Mouse (Mus musculus) urinary bladder, postnatal 14 days (tissue): ENCODE measurements around the gene Rnf144b.

ENCODE experiments used
- DNase-seq: peaks from one replicate; pipeline ENCODE4 v3.0.0; 2021; ENCODE audit warnings: low spot score

The Rnf144b gene

DNA sequence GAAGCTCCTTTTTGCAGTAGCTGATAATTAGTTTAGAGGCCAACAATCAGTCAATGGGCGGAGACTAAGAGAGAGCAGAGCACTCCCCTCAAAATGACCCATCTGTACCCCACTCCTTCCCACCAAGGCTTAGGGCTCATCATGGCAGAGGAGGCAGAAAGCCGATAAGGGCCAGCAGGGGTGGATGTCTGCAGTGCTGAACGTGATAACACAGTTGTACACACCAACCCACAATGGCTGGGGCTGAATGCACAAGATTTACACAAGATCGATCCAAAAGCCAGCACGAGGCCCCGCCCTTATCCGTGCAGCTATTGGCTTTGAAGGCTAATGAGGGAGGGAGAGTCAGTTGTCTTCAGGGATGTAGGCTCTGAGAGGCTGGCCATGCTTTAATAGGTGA lies 58.3 kb downstream of the Rnf144b start:
- DNase-seq: no peak

DNA sequence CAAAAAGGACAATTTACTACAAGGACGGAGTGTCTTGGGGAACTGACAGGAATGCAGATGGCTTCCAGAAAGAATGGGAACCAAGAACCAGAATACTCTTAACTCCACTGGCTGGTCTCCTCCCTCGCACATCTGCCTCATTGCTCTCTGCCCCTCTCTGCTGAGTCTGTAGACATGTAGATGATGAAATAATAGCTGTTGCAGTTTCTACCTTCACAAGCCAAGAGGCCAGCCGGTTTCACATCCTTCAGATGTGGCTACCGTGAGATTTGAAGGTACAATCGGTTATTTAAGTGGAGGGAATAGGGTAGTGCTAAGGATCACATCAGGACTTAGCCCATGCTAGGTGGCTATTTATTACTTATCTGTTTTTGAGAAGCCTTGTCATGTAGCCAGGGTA lies 59.9 kb downstream of the Rnf144b start:
- DNase-seq: no peak

DNA sequence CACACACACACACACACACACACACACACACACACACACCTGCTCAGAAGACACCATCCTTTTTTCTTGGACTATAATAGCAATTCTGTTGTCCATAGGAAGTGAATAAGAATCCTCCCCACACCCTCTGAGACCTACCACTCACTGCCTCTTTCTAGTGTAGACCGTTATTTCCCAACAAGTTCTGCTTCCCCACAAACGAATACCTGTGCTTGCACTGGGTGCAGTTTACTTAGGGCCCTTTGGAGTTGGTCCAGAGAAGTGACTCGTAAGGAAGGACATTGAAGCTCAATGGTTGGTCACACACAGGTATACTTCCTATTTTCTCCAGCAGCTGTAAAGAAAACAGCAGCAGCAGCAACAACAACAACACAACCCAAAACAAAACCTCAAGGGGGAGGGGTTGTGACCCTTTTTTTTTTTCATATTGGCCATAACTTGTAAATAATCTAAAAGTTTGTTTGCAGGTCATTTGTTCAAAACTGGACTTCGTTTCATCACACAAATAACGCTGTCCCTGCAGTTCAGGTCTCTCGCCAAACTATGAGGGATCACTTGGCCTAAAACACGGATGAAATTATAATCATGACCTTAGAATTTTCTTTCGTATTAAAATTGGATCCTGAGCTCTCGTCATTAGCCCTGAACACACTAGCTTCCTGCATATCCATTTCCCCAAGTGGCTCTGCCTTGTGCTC lies 60.7 kb downstream of the Rnf144b start:
- no peak for DNase-seq

DNA sequence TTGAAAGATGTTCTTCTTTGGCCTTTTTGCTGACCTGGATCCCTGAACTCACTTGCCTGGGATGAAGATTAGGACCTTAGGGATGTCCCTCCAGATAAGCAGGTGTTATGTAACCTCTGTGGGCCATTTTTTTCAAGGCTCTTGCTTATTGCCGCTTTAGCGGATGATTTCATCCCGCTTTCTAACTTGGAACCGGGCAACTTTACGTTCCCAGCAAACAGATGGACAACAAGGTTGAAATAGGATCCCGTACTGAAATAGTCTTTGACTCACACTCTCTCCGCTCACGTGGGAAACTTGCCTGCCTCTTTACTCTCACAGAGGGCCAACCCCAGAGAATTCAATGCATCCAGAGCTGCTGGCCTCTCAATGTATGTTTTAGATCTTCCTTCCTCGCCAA lies 61.3 kb downstream of the Rnf144b start:
- no peak for DNase-seq

DNA sequence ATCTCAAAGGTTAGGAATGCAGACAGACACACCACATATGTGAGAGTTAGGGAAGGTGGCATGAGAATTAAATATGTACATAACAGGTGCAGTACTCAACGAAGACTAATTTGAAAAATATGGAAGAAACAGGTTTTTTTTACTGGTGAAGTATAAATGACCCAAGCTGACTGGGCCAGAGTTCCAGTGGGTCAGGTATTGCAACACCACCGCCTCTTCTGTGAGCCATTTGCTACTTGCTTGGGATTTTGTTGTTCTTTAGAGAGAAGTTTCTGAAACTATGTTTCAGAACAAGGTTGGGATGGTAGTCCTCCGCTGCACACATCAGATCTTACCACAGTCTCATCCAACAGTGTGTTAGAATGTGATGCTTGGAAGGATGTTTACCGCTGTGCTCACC lies 65.4 kb downstream of the Rnf144b start:
- no peak for DNase-seq

DNA sequence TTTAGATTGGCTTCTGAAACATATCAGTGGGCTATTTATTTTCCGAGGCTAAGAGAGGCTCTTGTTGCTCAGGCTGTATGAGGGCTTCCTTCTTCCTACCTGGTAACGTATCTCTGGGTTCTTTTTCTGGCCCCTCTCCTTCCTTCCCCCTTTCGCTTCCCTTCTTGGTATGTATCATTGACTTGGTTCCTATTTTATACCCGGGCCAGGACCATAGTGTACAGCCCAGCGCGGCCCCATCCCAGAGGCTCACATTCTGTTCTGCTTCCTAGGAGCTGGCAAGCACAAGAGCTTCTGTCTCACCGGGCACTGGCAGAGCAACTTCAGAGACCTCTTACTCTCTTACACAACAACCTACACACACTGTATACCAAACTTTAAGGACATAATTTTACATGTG lies 67.5 kb downstream of the Rnf144b start:
- no peak for DNase-seq

DNA sequence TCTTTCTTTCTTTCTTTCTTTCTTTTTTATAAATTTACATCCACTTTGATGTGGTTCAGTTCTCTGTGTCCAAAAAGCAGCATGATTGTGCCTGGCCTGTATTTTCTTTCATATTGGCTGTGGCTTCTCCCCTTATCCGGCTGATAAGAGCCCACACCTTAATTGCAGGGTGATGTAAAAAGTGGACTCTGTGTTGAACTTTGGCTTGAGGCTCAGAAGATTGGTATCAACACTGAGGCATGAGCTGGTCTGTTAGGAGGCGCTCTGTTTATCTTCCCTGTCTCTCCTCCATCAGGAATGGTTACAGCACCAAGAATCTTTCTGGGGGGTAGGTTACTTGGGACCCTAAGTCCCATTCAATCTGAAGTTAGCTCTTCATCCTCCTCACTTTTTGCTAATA lies 69.7 kb downstream of the Rnf144b start:
- no peak for DNase-seq

DNA sequence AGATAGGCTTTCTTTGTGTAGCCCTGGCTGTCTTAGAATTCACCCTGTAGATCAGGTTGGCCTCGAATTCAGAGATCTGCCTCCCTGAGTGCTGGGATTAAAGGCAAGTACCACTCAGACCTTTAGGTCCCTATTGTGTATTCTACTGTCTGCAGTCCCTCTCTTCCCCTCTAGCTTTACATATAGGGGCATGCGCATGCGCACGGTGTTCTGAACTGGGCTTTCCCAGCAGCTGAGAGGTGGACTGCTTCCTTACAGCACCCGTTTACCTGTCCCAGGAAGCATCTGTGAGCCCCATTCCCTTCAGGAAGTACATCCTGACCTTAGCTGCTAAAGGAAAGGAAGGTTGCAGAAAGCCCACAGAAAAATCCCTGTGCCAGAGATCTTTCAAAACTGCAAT lies 70.3 kb downstream of the Rnf144b start:
- DNase-seq: no peak

DNA sequence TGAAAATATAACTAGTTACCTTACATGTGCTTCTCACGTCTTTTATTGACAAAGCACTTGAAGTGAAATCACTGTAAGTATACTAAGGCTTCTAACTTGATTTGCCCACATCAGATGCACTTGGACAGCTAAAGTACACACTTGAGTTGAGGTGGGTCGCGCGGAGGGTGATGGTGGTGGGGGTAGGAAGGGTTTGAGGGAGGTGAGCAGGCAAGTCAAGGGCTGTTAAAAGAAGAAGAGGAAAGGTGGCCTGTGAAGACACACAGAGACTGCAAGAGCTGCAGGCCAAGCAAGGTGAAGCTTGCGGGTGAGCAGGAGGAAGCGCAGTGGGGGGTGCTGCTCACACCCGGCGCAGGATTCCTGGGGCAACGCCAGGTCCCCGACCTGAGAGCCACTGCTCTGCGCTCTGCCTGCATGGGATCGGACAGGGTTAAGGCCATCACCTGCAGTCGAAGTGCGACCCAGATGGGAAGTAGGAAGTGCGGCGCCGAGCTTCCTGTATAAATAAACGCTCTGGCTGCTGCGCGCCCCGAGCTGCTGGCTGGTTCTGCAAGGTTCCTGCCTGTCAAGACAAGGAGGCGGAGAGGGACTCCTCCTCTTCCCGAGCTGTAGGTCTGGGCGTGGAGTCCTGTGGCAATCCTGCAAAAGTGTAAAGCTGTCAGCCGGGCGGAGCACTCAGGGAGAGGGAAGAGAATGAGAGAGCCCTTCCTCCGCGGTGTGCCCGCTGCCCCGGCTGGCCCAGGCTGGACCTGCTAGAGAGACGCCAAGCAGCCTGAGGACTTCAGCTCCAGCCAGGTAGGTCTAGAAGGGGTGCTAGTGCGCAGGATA lies 71.1 kb downstream of the Rnf144b start:
- DNase-seq: peak; percentile 87

DNA sequence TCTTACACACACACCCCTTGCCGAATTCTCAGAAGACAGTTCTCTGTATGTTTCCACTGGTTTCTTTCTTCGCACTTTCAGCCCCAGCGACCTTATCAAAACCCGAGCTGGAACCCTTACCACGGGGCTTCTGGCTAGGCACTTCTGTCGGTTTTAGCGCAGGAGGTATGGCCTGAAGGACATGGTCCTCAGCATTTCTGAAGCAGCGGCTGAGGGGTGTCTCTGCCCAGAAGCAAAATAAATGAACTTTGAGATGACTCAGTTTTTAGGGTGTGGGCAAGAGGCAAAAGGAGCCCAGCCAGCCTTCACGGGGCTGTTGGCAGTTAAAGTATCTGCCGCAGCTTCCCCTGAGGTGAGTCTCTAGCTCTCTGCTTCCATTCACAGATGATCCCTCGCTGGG lies 72.2 kb downstream of the Rnf144b start:
- DNase-seq: peak; percentile 31

DNA sequence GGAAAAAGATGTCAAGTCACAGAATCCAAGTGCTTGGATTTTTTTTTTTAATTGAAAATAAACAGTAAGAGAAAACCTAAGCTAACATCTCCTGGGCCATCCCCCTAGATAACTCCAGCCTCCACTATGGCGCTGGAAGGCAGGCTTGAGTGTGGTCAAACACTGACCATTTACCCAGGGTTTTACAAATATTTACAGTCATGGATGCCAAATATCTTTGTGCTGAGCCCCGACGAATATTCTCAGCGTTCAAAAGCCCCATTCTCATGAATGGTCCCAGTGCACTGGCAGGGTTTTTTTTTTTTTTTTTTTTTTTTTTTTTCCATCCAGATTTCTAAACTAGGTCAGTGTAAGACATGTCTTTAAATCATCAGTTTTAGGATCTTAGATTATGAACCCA lies 73.0 kb downstream of the Rnf144b start:
- DNase-seq: no peak

DNA sequence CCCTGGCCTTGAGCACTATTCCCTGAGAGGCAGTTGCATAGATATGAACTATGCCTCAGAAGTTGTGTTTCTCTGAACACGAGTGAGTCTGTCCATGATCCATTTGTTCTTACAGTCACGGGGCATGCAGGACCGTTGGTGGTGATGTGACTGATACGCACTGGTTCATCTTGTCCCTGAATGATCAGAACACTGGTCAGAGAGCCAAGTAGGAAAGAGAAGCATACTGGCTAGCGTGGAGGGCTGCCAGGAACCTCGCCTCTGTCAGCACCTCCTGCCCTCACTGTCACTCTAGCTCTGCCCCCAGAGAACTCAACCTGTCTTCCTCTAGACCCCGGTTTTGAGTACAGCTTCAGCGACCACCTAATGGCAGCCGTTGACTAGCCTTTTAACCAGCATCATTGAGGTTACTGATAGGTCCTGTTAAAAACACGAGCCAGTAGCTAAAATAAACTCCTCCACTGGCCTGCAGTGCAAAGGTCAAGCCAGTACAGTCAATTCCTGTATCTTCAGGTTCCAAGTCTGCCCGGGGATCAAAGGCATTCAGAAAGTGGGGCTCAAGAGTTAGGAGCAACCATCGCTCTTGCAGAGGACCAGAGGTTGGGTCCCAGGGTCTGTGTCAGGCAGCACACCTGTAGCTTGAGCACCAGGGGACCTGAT lies 77.7 kb downstream of the Rnf144b start:
- no peak for DNase-seq

DNA sequence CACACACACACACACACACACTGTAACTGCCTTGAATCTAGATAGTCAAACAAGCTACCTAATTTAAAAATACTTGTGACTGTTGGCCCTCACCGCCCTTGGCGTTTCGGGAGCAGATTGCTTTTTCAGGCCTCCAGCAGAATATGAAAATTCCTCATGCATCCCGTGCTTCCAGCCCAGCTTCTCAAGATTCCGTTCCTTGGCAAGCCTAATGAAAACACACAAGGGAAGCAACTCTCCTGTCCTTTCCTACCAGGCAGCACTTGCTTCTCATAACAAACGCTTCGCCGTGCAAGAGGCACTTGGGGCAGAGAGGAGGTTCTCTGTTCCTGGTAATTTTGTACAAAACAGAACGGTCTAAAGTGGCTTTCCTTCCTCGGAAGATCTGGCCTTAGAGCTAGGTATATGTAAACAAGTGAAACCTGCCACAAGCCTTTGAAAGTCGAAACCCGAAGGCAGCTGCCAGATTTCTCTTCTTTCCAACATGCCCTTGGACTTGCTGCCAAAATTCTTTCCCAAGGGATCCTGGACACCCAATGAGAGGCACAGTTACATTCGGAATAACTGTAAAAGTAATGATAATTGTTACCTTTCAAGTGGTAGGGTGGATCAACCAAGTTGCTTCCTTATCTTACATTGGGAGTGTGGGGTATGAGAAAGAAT lies 79.6 kb downstream of the Rnf144b start:
- DNase-seq: no peak

DNA sequence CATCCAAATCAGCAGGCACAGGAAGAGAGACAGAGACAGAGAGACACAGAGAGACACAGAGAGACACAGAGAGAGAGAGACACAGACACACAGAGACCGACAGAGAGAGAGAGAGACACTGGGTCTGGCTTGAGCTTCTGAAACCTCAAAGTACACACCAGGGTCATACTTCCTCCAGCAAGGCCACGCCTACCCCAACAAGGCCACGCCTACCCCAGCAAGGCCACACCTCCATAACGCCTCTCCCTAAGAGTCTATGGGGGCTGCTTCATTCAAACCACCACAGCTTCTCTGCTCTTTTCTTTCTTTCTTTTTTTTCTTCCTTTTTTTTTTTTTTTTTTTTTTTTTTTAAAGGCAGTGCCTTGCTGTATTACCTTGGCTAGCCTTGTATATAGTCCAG lies 88.0 kb downstream of the Rnf144b start:
- DNase-seq: no peak

DNA sequence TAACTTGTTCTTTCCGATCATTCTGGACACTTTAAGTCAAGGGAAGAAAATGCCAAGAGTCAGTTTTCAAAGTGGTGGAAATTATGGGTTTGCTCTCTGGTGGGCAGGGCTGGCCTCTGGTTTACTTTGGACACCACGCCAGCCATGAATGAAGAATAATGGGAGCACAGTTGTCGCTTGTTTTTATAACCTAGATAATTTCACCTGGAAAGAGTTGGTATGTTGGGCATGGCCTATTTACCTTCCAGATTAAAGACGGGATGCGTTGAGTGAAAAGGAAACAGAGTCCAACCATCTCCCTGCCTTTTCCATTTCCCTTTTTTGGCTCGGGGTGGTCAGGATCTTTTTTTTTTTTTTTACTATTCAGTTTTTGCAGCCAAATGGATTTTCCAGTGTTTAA lies 88.5 kb downstream of the Rnf144b start:
- DNase-seq: no peak

DNA sequence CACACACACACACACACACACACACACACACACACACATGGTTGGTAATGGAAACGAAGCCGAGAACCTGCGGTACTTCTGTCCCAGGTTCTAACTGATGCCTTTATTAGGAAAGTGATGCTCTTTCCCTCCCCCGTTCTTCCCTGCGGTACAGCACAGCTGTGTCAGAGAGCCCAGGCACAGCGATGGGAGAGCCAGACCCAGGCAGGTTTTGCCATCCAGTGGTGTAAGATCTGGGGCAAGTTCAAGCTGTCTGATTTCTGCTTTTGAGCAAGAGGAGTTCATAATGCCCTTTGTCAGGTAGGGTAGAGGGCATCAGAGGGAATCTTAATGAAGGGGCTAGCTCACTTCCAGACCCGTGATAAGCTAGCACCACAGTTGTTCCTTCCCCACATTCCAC lies 89.1 kb downstream of the Rnf144b start:
- no peak for DNase-seq

DNA sequence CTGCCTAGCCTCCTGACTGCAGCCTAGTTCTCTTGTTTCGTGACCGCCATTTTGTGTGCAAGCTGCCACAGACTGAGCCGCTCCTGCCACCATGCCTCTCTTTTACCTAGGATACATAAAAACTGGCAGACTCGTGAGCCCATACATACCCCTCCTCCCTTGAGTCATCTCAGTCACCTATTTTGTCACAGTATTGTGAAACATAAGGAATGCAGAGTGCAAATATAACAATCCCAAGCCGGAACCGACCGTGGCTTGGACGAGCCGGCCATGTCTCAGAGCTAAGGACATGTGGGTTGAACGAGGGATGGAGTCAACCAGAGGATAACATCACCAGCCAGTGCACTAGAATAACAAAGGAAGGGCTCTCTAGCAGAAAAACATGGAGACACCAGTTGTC lies 91.4 kb downstream of the Rnf144b start:
- no peak for DNase-seq

DNA sequence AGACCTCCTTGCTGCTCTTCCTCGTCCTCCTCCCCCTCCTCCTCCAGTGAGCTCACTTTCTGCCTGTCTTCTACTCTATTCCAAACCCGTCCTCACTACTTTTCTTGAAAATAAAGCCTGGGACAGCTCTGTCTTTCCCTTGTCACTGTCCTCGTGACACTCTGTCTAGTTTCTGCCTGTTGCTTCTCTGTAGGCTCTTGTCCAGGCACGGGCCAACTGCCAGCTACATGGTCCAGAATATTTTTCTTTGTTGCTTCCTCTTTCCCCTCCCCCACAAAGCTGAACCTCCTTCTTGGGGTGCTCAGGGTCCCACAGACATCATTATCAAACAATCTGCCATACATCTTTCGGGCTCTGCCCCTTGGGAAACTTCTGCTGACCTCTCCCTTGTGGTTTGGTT lies 92.4 kb downstream of the Rnf144b start:
- peak; percentile 58 for DNase-seq

DNA sequence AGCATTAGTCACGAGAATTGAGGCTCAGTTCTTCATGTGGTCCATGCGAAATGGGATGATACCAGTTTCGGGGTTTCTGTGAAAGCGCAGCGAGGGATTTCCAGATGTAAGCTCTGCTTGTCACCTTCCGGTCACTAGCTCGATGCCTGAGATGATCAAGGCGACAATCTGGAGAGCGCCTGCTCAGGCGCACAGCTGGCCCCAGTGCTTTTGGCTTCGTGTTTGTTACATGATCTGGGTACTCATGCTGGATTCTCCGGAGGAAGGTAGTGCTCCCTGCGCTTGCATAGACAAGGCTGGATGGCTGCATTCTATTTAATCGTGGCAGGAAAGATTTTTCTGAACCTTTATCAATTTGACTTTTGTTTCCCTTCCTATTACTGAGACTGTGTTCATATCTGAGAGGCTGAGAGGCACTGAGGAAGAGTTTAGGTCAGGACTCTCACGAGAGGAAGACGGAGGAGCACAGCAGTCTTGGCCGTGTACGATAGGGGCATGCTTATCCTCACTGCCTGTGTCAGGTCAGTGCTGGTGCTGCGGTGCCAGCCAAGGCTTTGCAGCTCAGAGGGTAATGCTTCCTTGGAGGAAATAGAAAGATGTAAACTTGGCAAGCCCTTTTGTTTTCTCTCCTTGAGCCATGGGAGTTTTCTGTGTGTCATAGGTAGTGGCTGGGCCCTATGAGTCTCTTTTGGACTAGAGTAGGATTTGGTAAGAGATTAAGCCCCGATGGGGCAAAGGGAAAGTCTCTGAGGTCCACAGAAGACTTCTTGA lies 93.5 kb downstream of the Rnf144b start:
- no peak for DNase-seq

DNA sequence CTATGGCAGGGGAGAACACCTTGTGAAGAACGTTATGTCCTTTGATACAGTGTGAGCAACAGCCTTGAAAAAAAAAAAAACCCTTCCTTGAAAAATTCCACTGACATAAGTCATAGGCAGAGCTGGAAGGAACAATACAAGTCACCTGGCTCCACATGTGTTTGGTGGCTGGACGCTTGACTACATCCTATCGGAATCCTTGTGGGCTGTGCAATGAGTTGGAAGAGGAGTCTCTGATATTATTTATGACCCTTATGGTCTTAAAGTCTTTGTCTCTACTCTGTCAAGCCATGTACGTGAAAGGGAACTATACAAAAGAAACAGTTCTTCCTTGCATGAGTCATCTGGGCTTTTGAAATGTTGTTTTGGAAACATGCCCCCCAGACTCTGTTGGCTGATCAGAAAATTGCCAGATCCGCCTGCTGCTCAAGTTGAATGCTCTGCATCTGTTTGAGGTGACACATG lies 94.7 kb downstream of the Rnf144b start:
- DNase-seq: no peak

DNA sequence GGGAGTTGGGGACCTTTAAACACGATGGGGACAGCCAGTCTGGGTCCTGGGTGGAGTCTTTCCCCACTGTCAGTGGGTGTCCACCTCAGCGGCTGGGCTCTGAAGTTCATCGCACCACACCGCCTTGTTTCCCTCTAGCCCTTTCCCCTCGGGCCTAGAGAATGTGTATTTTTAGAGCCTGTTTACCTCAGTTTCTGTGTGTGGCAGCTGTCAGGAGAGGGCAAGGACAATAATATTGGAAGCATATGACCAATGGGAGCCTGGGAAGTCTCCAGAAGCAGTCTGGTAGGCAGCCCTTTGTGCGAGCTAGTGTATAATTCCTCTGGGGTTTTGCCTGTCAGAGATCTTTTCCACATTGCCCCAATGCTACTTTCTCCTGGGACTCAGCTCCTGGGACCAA lies 95.9 kb downstream of the Rnf144b start:
- DNase-seq: no peak

DNA sequence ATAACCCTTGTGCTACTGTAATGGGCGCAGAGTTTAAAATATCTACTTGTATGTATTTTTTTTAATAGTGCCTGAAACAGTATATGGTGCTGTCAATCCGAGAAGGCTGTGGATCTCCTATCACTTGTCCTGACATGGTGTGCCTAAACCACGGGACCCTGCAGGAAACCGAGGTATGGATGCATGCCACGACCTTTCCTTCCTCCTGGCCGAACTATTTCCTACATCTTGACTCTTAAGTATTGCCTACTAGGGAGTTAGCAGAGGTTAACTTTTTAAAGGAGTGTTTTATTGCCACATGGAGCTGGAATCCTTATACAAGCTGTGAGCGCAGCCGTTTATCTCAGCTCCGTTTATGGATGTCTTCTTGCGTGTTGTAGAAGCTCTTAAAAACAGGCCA lies 98.0 kb downstream of the Rnf144b start:
- no peak for DNase-seq
